Mouse (Mus musculus): Measurements from ENCODE around the gene Mylpf. TPM values are rescaled to one million over a fixed set of nuclear protein-coding genes. Genes with fewer than 3 reads are reported as not detected.
A peak's percentile ranks its signal among the peaks of the same experiment; 100 is the strongest.

Mylpf gene
- polyA plus RNA-seq, 2 experiments = 609 to 1,104 TPM

GRCm38 (mm10) chr7:127223106-127223505 lies 14.4 kb downstream of the Mylpf start:
- 88% methylated on average over 3 of the region's 3 CpGs for WGBS
- H3K4me1 ChIP-seq (ENCODE audit: control insufficient read depth, insufficient read depth, low read length) = no peaks in the 10 kb centered on the region
- no peak overlapping the region for H3K4me2 ChIP-seq (replicated peaks; ENCODE audit: low read depth, low read length, severe bottlenecking)
- H3K36me3 ChIP-seq (ENCODE audit: control insufficient read depth, insufficient read depth, low read length) = no peaks in the 10 kb centered on the region
- no peak overlapping the region for H3K4me3 ChIP-seq (replicated peaks; ENCODE audit: low read length)
- no peak for TF ChIP-seq POLR2A (IDR thresholded peaks at IDR 0.05; ENCODE audit: borderline replicate concordance, extremely low read depth, insufficient read depth, insufficient read length)
- no peak for DNase-seq (ENCODE audit: low spot score)
- no peak for ATAC-seq (ENCODE audit: low FRiP score, low read depth)
- H3K9me3 ChIP-seq (ENCODE audit: control insufficient read depth, low read length) = no peaks in the 10 kb centered on the region
- H3K27me3 ChIP-seq (ENCODE audit: control insufficient read depth, insufficient read depth, low read length) = no peaks in the 10 kb centered on the region
- no peak overlapping the region for H3K27ac ChIP-seq (replicated peaks; ENCODE audit: low read depth, low read length)
- H3K9ac ChIP-seq (ENCODE audit: low read depth, low read length, severe bottlenecking) = no peak overlapping the region

DNA sequence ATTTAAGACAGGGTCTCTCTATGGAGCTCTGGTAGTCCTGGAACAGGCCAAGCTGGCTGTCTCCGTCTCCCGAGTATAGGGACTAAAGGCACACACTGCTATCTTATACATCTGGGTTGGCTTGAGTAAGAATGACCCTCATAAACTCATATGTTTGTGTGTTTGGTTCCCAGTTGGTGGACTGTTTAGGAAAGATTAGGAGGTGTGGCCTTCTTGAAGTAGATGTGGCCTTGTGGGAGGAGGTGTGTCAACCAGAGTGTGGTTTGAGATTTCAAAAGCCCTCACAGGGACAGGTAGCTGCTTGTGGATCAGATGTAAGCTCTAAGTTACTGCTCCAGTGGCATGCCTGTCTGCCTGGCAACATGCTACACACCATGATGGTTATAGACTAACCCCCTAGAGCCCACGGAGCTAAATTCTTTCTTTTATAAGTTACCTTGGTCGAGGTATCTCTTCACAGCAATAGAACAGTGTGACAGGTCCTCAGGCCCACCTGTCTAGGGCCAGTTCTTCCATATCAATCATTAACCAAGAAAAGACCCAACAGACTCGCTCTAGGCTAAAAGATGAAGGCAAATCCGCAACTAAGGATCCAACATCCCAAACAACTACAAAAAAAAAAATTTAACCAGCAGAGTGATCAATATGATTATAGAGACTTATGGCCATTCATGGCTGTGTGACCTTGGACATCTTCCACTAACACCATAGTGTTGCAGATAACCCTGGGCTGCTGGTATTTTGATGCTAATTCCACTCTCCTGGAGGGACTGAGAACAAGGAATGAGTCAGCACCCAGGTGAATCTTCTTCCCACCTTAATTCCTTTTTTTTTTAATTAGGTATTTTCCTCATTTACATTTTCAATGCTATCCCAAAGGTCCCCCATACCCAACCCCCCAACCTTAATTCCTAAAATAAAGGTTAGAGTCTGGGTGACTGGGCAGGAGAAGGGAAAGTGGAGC lies 15.1 kb downstream of the Mylpf start:
- Histone ChIP-seq H3K9ac (ENCODE audit: low read depth, low read length, severe bottlenecking) (no peak overlapping the region), H3K4me1 (ENCODE audit: control insufficient read depth, insufficient read depth, low read length) (no peaks in the 10 kb centered on the region), H3K4me2 (replicated peaks; ENCODE audit: low read depth, low read length, severe bottlenecking) (no peak overlapping the region), H3K27ac (replicated peaks; ENCODE audit: low read depth, low read length) (no peak overlapping the region), H3K9me3 (ENCODE audit: control insufficient read depth, low read length) (no peaks in the 10 kb centered on the region), H3K36me3 (ENCODE audit: control insufficient read depth, insufficient read depth, low read length) (no peaks in the 10 kb centered on the region), H3K27me3 (ENCODE audit: control insufficient read depth, insufficient read depth, low read length) (no peaks in the 10 kb centered on the region), H3K4me3 (replicated peaks; ENCODE audit: low read length) (no peak overlapping the region)
- ATAC-seq (ENCODE audit: low FRiP score, low read depth) (no peak), DNase-seq (ENCODE audit: low spot score) (no peak)
- 83% methylated on average over 6 of the region's 6 CpGs for WGBS
- no peak for TF ChIP-seq POLR2A (IDR thresholded peaks at IDR 0.05; ENCODE audit: borderline replicate concordance, extremely low read depth, insufficient read depth, insufficient read length)

DNA sequence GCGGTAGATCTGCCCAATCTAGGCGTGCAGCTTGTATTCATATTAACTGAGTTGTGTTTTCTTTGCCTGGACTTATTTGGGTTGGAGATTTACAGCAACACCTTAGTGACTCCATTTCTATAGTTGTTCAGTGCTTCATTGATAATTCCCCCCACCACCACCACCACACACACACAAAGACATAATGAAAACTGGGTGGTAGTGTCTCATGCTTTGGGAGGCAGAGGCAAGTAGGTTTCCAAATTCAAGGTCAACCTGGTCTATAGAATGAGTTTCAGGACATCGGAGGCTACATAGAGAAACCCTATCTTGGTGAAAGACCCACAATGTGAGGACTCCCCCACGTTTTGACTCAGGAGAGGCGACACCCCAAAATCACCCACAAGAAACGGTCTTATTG lies 15.9 kb downstream of the Mylpf start:
- 92% methylated on average over 6 of the region's 6 CpGs for WGBS
- Histone ChIP-seq H3K4me3 (replicated peaks; ENCODE audit: low read length) (no peak overlapping the region), H3K9me3 (ENCODE audit: control insufficient read depth, low read length) (no peaks in the 10 kb centered on the region), H3K27me3 (ENCODE audit: control insufficient read depth, insufficient read depth, low read length) (no peaks in the 10 kb centered on the region), H3K36me3 (ENCODE audit: control insufficient read depth, insufficient read depth, low read length) (peaks cover 7% of the 10 kb centered on the region; the same call in 1 of the 2 replicates), H3K9ac (ENCODE audit: low read depth, low read length, severe bottlenecking) (no peak overlapping the region), H3K27ac (replicated peaks; ENCODE audit: low read depth, low read length) (no peak overlapping the region), H3K4me1 (ENCODE audit: control insufficient read depth, insufficient read depth, low read length) (no peaks in the 10 kb centered on the region), H3K4me2 (replicated peaks; ENCODE audit: low read depth, low read length, severe bottlenecking) (no peak overlapping the region)
- no peak for DNase-seq (ENCODE audit: low spot score)
- ATAC-seq (ENCODE audit: low FRiP score, low read depth) = no peak
- no peak for TF ChIP-seq POLR2A (IDR thresholded peaks at IDR 0.05; ENCODE audit: borderline replicate concordance, extremely low read depth, insufficient read depth, insufficient read length)

- Histone ChIP-seq H3K27ac (replicated peaks; ENCODE audit: low read depth, low read length) (no peak overlapping the region), H3K9me3 (ENCODE audit: control insufficient read depth, low read length) (no peaks in the 10 kb centered on the region), H3K27me3 (ENCODE audit: control insufficient read depth, insufficient read depth, low read length) (no peaks in the 10 kb centered on the region), H3K9ac (ENCODE audit: low read depth, low read length, severe bottlenecking) (no peak overlapping the region), H3K4me3 (replicated peaks; ENCODE audit: low read length) (no peak overlapping the region), H3K4me2 (replicated peaks; ENCODE audit: low read depth, low read length, severe bottlenecking) (no peak overlapping the region), H3K4me1 (ENCODE audit: control insufficient read depth, insufficient read depth, low read length) (no peaks in the 10 kb centered on the region), H3K36me3 (ENCODE audit: control insufficient read depth, insufficient read depth, low read length) (peaks cover 14% of the 10 kb centered on the region; the same call in 1 of the 2 replicates)
- no peak for DNase-seq (ENCODE audit: low spot score)
- WGBS = 86% methylated on average over 11 of the region's 11 CpGs
- no peak for TF ChIP-seq POLR2A (IDR thresholded peaks at IDR 0.05; ENCODE audit: borderline replicate concordance, extremely low read depth, insufficient read depth, insufficient read length)
- no peak for ATAC-seq (ENCODE audit: low FRiP score, low read depth)
Measured at GRCm38 (mm10) chr7:127225147-127225995, 16.7 kb downstream of the Mylpf start.

- no peak for ATAC-seq (ENCODE audit: low FRiP score, low read depth)
Measured at GRCm38 (mm10) chr7:127228615-127229303, 20.1 kb downstream of the Mylpf start.

More at GRCm38 (mm10) chr7:127228615-127229303, 20.1 kb downstream of the Mylpf start:
- TF ChIP-seq POLR2A (IDR thresholded peaks at IDR 0.05; ENCODE audit: borderline replicate concordance, extremely low read depth, insufficient read depth, insufficient read length) = no peak
- peaks cover 8% of the 10 kb centered on the region for H3K4me1 ChIP-seq (ENCODE audit: control insufficient read depth, insufficient read depth, low read length)
- no peak overlapping the region for H3K4me3 ChIP-seq (replicated peaks; ENCODE audit: low read length)
- H3K27ac ChIP-seq (replicated peaks; ENCODE audit: low read depth, low read length) = no peak overlapping the region
- peaks cover 21% of the 10 kb centered on the region; the same call in 1 of the 2 replicates for H3K36me3 ChIP-seq (ENCODE audit: control insufficient read depth, insufficient read depth, low read length)
- no peaks in the 10 kb centered on the region for H3K9me3 ChIP-seq (ENCODE audit: control insufficient read depth, low read length)
- no peaks in the 10 kb centered on the region for H3K27me3 ChIP-seq (ENCODE audit: control insufficient read depth, insufficient read depth, low read length)
- DNase-seq (ENCODE audit: low spot score) = peak; percentile 84
- WGBS = 70% methylated on average over 4 of the region's 4 CpGs
- no peak overlapping the region for H3K4me2 ChIP-seq (replicated peaks; ENCODE audit: low read depth, low read length, severe bottlenecking)
- H3K9ac ChIP-seq (ENCODE audit: low read depth, low read length, severe bottlenecking) = no peak overlapping the region

All from limb, embryonic 14.5 days (tissue).